25 mouse cellular contexts compared by ENCODE assay signal in genomic region chr13:59368550-59369449, GRCm38 (mm10).
DNase-seq lines count a peak whose midpoint lies in the region; ATAC-seq lines count a peak whose summit lies in the region.
"Had no signal": no experiment of that assay in that cellular context is flagged by ENCODE, and none has a peak within 500 bp of the region (broad histone marks: within the 10 kb centered on the region; RNA-seq: fewer than 3 reads in every experiment).

No protein-coding gene starts in this region.

- ATAC-seq in lung, embryonic 15.5 days (ENCODE audit: borderline replicate concordance, extremely low read depth, low FRiP score, low TSS enrichment), result peak; percentile 90
- ATAC-seq: forebrain, embryonic 14.5 days; forebrain, postnatal 0 days; hindbrain, postnatal 0 days; Patski had no signal

- DNase-seq in kidney, postnatal 10 days, result peak; percentile 13
- DNase-seq in kidney, adult 11 months, result no peak
- no peak for DNase-seq in lung, postnatal 25 days (ENCODE audit: low spot score)
- DNase-seq in retina, postnatal 1 day, result peak; percentile 20
- DNase-seq in retina, embryonic 14.5 days (ENCODE audit: low spot score), result no peak
- DNase-seq: adrenal gland, postnatal 10 days; adrenal gland, postnatal 36 days; B cell, adult 2 months; cerebellum, adult 18-20 months; cerebellum, adult 9-10 months; cerebellum, postnatal 14 days; forebrain, postnatal 0 days; gastrocnemius, adult 2 months; gastrocnemius, postnatal 14 days; heart, adult 11 months had no signal

- 52% methylated on average over 13 of the region's 13 CpGs for WGBS in lung, embryonic 15.5 days

- no peaks in the 10 kb centered on the region for H3K36me3 ChIP-seq in lung, embryonic 15.5 days
- H3K36me3 ChIP-seq: embryonic facial prominence, embryonic 12.5 days; embryonic facial prominence, embryonic 15.5 days; G1E had no signal

- no peaks in the 10 kb centered on the region for H3K27me3 ChIP-seq in lung, embryonic 15.5 days
- H3K27me3 ChIP-seq: CH12.LX; embryonic facial prominence, embryonic 12.5 days; embryonic facial prominence, embryonic 15.5 days had no signal

- H3K4me3 ChIP-seq in lung, embryonic 15.5 days, result no peak overlapping the region
- H3K4me3 ChIP-seq: embryonic facial prominence, embryonic 12.5 days; embryonic facial prominence, embryonic 15.5 days; gastrocnemius, adult 2 months had no signal

- H3K9me3 ChIP-seq in lung, embryonic 15.5 days, result no peaks in the 10 kb centered on the region
- H3K9me3 ChIP-seq: embryonic facial prominence, embryonic 12.5 days; embryonic facial prominence, embryonic 15.5 days had no signal

- H3K9ac ChIP-seq in lung, embryonic 15.5 days, result no peak overlapping the region
- H3K9ac ChIP-seq: embryonic facial prominence, embryonic 12.5 days; embryonic facial prominence, embryonic 15.5 days; forebrain, postnatal 0 days; hindbrain, embryonic 14.5 days had no signal

- 0 out of 2 replicates have a peak overlapping the region, but pooled peaks have one; percentile 1 for H3K27ac ChIP-seq in lung, embryonic 15.5 days
- H3K27ac ChIP-seq: embryonic facial prominence, embryonic 12.5 days; embryonic facial prominence, embryonic 15.5 days; gastrocnemius, adult 2 months; hindbrain, embryonic 14.5 days; hindbrain, postnatal 0 days had no signal

- no peak overlapping the region for H3K4me2 ChIP-seq in lung, embryonic 15.5 days
- H3K4me2 ChIP-seq: embryonic facial prominence, embryonic 12.5 days; embryonic facial prominence, embryonic 15.5 days; heart, embryonic 11.5 days; hindbrain, embryonic 14.5 days had no signal

- H3K4me1 ChIP-seq in lung, embryonic 15.5 days, result 0 out of 2 replicates have a peak, but pooled peaks cover 6% of the 10 kb centered on the region
- H3K4me1 ChIP-seq: embryonic facial prominence, embryonic 12.5 days; embryonic facial prominence, embryonic 15.5 days had no signal

Comparison
In these comparisons a context has a peak if more than half of its experiments do, and no peak if none do; other contexts are left out.
1. DNase-seq: peak in kidney, postnatal 10 days (single experiment) and retina, postnatal 1 day (single experiment); none in kidney, adult 11 months (single experiment), lung, postnatal 25 days (single experiment) and retina, embryonic 14.5 days (single experiment).